In genomic region chr11:61999501-61999900, GRCm38 (mm10) we compare ENCODE assay signal across 17 mouse cellular contexts. TPM values are rescaled to one million over a fixed set of nuclear protein-coding genes. Genes with fewer than 3 reads are reported as not detected.
DNase-seq lines count a peak whose midpoint lies in the region; TF ChIP-seq lines count a peak whose summit lies in the region.
"Had no signal": no experiment of that assay in that cellular context is flagged by ENCODE, and none has a peak within 500 bp of the region (broad histone marks: within the 10 kb centered on the region; RNA-seq: fewer than 3 reads in every experiment).

No protein-coding gene starts in this region.

- no peak overlapping the region for H3K27ac ChIP-seq in kidney, adult 2 months (ENCODE audit: insufficient read depth, low read depth, low read length)
- H3K27ac ChIP-seq: embryonic facial prominence, embryonic 12.5 days; embryonic facial prominence, embryonic 15.5 days; forebrain, embryonic 12.5 days; forebrain, embryonic 15.5 days; heart, adult 2 months; heart, embryonic 10.5 days; hindbrain, embryonic 12.5 days; hindbrain, embryonic 15.5 days had no signal

- H3K36me3 ChIP-seq in kidney, adult 2 months (ENCODE audit: control insufficient read depth, insufficient read depth, low read length), result no peaks in the 10 kb centered on the region
- H3K36me3 ChIP-seq: embryonic facial prominence, embryonic 12.5 days; embryonic facial prominence, embryonic 15.5 days; forebrain, embryonic 12.5 days; forebrain, embryonic 15.5 days; heart, embryonic 10.5 days; hindbrain, embryonic 12.5 days; hindbrain, embryonic 15.5 days had no signal

- intact Hi-C loops in gastrocnemius, postnatal 14 days (cut with DNase I; ENCODE audit: low total_unique reads), result no loop called here

- DNase-seq in gastrocnemius, postnatal 14 days, result peak; percentile 49
- no peak for DNase-seq in gastrocnemius, adult 8-10 months (ENCODE audit: low spot score in 2 of 2)
- peak; percentile 26 for DNase-seq in kidney, postnatal 10 days
- DNase-seq in kidney, adult 2 months, result no peak
- peak; percentile 74 for DNase-seq in fibroblast of lung, adult 2 months (ENCODE audit: low read depth)
- no peak for DNase-seq in retina, embryonic 14.5 days (ENCODE audit: low spot score)
- DNase-seq: adrenal gland, adult 8-10 months; adrenal gland, postnatal 25 days; heart, adult 2 months; kidney, adult 8-10 months had no signal

- 81% methylated on average over 8 of the region's 8 CpGs for WGBS in kidney, adult 2 months

- H3K27me3 ChIP-seq in kidney, adult 2 months (replicated peaks; ENCODE audit: control insufficient read depth, insufficient read depth, low read length), result no peaks in the 10 kb centered on the region
- H3K27me3 ChIP-seq: embryonic facial prominence, embryonic 12.5 days; embryonic facial prominence, embryonic 15.5 days; forebrain, embryonic 15.5 days; hindbrain, embryonic 12.5 days; hindbrain, embryonic 15.5 days had no signal

- no peak overlapping the region for H3K4me3 ChIP-seq in kidney, adult 2 months (ENCODE audit: insufficient read depth, low read depth, low read length)
- H3K4me3 ChIP-seq: embryonic facial prominence, embryonic 12.5 days; embryonic facial prominence, embryonic 15.5 days; forebrain, embryonic 12.5 days; forebrain, embryonic 15.5 days; heart, adult 2 months; heart, embryonic 10.5 days; hindbrain, embryonic 12.5 days; hindbrain, embryonic 15.5 days had no signal

- no peak for TF ChIP-seq CTCF in kidney, adult 2 months (conservative IDR thresholded peaks at IDR 0.05; ENCODE audit: insufficient read depth, insufficient read length, low read depth, low read length)

- H3K4me1 ChIP-seq in kidney, adult 2 months (ENCODE audit: control insufficient read depth, insufficient read depth, low read length), result no peaks in the 10 kb centered on the region
- H3K4me1 ChIP-seq: forebrain, embryonic 12.5 days; forebrain, embryonic 15.5 days; heart, embryonic 10.5 days; hindbrain, embryonic 12.5 days had no signal

- TF ChIP-seq POLR2A in kidney, adult 2 months (IDR thresholded peaks at IDR 0.05; ENCODE audit: low read depth, low read length), result no peak

RNA-seq across cellular contexts. Expression of gene Specc1, which starts 42.9 kb away (rescaled TPM):
- total RNA-seq in gastrocnemius, postnatal 14 days (2021), result 1 to 10 TPM; 5.0 to 5.4 TPM
- total RNA-seq in gastrocnemius, adult 8-10 months (2022), result 1 to 10 TPM; 1.5 to 2.7 (median 1.7) TPM
- 9.2 and 9.7 TPM in 2 replicates for polyA plus RNA-seq in kidney, adult 2 months (2012; rRNA removed)

Comparison
In these comparisons a context has a peak if more than half of its experiments do, and no peak if none do; other contexts are left out.
1. DNase-seq: peak in gastrocnemius, postnatal 14 days (single experiment), kidney, postnatal 10 days (single experiment) and fibroblast of lung, adult 2 months (single experiment); none in gastrocnemius, adult 8-10 months (0 of 2), kidney, adult 2 months (single experiment) and retina, embryonic 14.5 days (single experiment).